Mouse (Mus musculus) hindlimb bud, embryonic 11.5 days (tissue): ENCODE data around the gene Dynlt1b.
"Not testable (repeated sequence)": the region's sequence is repeated elsewhere in the genome, so short reads cannot be mapped to it uniquely, and the experiment has no call there.

Experiments used
- DNase-seq: peaks from one replicate; pipeline ENCODE4 v3.0.0-alpha.2; 2012; ENCODE audit warnings: low read depth, low spot score; ENCODE audit errors: extremely low spot score

The Dynlt1b gene

DNA sequence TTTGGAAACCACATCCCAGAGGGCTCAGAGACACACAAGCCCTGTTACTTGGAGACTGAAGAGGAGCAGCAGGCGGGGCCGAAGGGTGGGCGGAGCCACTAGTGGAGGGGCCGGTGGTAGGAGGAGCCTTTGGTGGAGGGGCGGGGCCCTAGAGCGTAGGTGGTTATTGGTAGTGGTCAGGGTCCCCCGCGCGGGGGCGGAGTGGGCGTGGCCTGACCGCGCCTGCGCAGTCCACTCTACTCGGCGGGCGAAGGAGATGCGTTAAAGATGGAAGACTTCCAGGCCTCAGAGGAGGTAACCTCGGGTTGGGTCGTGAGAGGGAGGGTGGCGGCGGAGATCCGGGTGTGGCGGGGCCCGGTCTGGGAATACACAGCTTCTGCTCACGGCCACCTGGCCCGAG lies at the start of gene Dynlt1b:
Gene Dynlt1b (plus strand): TSS at position 168 of the 400 bp plus-strand sequence.
- peak; percentile 90 for DNase-seq

DNA sequence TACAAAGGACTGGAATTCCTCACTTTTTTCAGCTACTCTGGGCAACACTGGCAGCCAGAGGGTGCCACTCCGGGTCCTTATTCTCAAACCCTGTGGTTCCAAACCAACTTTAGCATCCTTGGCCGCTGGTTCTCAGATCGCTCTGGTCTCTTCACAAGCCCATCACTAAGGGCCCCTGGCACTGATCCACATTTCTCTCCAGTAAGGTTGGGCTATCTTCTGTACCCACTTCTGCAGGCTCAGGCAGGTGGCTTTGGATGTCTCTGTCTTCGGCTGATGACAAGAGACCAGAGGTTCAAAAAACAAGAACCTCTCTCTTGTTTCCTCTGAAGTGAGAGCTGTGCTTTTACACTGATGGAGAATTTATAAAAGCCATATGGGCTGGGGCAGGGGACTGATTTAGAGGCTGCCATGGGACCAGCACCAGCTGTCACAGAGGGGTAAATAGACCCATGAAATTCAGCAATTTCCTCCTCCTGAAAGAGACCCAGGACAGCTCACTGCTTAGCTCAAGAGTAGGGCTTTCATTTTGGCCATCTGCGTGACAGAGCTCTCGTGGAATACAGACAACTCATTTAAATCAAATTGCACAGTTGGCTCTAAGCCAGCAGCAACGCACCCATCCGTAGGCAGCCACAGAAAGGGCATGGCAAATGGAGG lies 49.6 kb upstream of the Dynlt1b start:
- not testable (repeated sequence) for DNase-seq

DNA sequence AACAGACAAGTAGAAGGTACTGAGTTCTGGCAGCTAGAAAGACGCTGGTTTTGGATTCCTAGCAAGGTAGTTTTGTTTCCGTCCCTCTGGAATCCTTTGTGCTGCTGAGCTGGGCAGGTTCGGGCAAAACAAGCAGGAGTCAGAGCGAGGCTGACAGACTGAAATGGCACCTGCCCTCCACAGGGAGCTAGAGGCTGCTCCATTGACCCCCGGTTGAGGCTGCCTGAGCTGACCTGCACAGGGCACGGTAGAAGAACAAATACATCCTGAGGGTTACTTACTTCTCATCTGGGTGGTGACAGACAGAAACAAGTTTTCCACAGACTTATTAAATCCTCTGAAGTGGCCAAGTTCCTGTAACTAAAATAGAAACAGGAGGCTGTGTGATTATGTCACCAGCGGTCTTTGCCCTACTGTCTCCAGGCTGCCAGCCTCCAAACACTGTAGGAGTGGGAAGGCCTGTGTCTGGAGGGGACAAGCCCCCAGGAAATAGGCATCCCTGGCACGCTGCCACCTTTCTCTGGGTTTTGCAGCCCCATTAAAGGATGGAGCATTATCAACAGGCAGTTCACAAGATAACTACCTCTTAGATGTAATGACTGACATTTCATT lies 48.7 kb upstream of the Dynlt1b start:
- not testable (repeated sequence) for DNase-seq

DNA sequence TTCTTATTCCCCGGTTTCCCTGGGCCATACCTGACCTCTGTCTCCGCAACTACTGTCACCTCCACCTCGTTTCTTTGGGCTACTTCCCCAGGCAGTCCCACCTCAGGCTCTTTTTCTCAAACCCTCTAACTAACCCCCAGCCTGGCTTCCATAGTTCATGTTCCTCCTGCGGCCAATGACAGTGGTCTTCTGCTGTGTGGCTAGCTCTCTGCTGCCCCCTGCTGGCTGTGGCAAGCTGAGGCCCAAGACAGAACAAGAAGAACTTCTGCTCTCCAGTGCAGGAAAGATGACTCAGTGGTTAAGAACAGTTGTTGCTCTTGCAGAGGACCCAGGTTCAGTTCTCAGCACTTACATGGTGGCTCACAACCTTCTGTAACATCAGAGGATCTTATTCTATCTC lies 43.0 kb upstream of the Dynlt1b start:
- not testable (repeated sequence) for DNase-seq

DNA sequence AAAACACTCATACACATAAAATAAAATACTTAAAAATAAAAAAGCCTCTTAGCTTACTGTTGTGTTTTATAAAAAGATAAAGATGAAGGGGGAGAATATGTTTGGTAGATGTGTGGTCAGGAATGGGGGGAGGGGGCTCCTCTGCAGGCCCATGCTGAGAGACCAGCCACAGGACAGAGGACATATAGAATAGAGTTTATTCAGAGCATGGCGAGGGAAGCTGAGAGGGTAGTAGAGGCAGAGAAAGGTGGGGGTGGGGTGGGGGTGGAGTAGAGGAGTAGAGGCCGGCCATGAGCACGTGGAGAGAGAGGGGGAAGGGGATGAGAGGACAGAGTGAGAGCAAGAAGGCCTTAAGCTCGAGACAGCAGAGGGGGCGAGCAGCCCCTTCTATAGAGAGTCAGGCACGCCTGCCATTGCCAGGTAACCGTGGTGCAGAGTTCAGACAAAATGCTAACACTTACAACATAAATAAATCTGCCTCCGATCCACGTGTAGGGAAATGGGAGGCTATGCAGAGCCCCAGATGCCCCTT lies 42.5 kb upstream of the Dynlt1b start:
- DNase-seq = not testable (repeated sequence)

DNA sequence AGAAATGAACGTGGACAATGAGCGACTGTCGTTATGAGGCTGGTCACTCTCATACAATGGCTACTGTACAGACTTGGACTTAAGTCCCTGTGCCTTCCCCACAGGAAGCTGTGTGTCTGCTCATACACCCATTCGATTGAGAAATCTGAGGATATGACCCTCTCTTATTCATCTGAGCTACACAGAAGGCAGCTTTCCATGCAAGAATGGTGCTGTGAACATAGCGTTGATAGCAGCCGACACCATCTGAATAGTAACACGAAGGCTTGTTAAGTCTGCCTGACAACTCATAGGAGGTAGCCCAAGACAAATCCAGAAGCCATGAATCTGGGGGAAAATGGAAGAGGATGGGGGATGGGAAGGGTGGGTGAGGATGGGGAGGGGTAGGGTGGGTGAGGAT lies 40.4 kb upstream of the Dynlt1b start:
- DNase-seq = not testable (repeated sequence)

DNA sequence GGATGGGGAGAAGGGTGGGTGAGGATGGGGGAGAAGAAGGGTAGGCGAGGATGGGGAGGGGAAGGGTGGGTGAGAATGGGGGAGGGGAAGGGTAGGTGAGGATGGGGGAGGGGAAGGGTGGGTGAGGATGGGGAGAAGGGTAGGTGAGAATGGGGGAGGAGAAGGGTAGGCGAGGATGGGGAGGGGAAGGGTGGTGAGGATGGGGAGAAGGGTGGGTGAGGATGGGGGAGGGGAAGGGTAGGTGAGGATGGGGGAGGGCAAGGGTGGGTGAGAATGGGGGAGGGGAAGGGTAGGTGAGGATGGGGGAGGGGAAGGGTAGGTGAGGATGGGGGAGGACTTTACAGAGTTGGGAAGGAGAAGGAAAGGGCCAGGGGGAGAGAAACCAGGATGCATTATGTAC lies 39.2 kb upstream of the Dynlt1b start:
- not testable (repeated sequence) for DNase-seq

DNA sequence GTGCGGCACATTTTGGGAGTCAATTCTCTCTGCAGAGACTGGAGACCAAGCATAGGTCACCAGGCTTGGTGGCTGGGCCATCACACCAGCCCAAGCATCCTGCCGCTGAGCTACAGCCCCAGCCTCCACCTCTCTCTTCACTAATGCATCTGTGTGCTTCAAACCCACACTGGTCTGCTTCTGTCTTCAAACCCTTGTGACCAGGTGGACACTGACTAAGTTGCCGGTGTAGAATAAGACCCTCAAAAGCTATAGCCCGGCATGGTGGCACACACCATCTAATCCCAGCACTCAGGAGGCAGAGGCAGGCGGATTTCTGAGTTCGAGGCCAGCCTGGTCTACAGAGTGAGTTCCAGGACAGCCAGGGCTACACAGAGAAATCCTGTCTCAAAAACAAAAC lies 38.2 kb upstream of the Dynlt1b start:
- DNase-seq = not testable (repeated sequence)

DNA sequence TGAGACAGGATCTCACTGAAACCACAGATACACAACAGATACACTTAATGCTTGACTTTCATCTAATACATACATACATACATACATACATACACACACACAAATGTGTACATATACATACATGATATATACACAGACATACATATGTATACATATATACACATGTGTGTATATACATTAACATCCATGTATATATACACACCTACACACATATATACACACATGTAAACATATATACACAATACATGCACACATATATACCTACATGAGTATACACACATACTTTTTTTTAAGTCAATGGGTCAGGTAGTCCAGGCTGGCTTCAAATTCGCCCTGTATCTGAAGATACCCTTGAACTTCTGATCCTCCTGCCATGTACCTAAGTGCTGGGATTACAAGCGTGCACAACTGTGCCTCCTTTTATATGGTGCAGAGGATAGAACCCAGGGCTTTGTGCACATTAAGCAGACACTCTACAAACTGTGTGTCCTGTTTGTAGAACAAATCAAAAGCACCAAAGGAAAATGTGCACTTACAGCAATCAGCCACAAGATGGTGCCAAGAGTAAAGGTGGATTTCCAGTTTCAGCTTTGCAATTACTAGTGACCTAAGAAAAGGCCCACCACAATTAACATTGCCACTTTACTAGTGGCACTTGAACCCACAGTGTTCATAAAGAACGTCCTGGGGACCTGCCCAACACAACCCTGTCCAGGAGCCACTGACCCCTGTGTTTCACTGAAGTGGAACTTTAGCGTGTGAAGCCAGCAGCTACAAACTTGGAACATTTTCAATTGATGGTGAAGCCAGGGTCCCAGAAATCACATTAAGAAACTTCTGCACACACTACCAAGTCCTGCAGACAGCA lies 37.2 kb upstream of the Dynlt1b start:
- DNase-seq = not testable (repeated sequence)

DNA sequence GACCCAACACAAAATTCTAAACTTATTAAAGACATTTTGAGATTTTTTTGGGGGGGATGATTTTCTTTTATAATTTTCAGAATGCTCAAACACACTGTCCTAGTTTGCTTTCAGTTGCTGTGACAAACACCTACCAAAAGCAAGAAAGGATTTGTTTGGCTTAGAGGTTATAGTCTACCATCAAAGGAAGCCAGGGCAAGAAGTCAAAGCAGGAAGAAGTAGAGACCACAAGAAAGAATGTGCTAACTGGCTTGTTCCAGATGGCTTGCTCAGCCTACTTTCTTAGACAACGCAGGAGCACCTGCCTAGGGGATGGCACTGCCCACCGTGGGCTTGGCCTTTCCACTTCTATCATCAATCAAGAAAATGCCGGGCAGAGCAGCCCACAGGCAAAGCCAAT lies 31.8 kb upstream of the Dynlt1b start:
- not testable (repeated sequence) for DNase-seq

DNA sequence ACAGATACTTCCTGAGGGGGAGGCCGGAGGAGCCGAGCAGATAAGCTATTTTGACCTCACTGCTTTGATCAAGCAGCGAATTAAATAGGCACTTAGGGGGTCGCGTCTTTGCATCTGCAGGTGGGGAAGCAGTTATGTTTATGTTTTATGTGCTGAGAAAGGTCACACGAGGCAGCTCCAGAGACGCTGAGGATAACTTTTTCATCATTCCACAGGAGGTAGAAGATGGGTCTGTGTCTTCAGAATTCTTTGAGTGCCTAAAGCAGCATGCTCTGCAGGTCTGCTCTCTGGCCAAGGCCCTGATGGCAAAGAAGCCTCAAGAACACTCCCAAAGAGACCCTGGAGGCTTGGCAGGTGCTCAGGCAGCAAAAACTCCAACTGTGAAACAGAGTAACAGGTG lies 31.1 kb upstream of the Dynlt1b start:
- not testable (repeated sequence) for DNase-seq

DNA sequence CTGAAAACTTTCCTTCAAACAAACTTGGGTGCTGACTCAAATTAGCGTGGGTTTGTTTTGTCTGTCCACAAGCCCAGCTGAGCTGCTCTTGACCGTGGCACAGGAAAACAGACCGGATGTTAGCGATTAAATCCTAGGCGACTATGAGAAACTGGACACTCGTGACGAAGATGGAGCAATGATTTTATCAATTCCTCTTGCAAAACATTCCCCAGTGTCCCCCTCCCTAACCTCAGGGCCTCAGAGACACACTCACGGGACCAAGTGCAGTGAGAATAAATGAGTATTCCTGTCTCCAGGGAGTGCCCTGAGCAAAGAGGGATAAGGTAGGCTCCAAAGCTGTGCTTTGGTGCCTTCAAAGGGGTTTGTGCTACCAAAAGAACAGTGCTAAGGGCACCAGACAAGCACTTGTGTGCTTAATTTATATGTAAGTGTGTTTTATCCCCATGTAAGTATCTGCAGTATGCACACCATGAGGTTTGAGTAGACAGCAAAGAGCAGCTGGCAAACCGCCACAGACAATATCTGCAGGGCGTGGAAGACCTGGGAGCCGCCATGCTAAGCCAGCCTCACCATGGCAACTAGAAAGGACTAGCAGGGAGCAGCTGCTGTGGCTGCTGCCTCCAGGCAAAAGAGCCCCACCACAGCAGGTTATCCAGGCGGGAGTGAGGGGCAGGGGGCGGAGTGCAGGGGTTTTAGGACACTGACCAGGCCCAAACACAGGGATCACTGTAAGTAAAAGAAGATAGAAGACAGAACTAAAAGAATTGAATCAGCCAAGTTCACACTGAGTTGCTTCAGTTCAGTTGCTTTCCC lies 30.4 kb upstream of the Dynlt1b start:
- not testable (repeated sequence) for DNase-seq

DNA sequence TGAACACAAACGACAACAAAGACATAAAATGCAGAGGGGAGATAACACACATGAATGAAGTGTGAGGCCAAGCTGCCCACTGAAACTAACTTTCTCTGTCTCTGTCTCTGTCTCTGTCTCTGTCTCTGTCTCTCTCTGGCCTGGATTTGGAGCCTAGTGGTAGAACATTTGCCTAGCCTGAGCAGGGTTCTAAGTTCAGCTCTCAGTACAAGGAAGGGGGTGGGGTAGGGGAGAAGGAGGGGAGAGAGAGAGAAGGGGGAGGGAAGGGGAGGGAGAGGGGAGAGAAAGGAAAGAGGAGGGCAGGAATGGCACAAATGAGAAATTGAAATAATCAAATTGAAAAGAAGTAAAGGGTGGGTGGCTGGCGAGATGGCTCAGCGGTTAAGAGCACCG lies 29.8 kb upstream of the Dynlt1b start:
- DNase-seq = not testable (repeated sequence)

DNA sequence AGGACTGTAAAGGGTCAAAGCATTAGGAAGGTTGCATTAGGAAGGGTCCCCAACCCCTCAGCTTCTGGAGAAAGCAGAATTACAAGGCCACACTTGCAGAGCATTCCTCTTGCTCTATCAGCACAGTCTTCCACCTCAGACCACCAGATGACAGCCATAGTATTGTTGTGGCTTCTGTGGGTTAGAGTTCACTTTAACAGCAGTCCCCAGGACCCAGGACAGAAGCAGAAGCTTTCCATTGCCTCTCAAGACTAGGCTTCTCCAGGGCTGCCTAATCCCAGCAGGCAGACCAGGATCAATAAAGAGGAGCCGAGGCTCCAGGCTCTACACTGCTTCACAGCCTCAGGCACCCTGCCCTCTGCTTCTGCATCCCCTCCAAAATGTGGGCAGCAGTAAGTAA lies 25.4 kb upstream of the Dynlt1b start:
- DNase-seq = not testable (repeated sequence)

DNA sequence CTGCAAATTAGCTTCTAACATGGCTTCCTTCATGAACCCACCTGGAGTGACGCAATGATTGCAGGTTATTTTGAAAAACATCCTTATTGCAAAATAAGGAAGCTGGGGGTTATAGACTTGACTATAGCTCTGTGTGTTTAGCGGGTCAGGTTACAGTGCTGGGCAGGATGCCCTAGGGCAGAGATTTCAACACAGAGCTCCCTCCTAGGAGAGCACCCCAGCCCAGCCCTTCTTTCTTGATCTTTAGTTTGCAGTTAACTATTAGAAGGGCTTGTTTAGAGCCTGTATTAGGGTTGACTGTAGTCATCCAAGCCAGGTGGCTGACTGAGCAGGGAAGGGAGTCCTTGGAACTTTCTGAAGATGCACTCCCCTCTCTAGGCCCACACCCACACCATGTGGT lies 22.9 kb upstream of the Dynlt1b start:
- not testable (repeated sequence) for DNase-seq

DNA sequence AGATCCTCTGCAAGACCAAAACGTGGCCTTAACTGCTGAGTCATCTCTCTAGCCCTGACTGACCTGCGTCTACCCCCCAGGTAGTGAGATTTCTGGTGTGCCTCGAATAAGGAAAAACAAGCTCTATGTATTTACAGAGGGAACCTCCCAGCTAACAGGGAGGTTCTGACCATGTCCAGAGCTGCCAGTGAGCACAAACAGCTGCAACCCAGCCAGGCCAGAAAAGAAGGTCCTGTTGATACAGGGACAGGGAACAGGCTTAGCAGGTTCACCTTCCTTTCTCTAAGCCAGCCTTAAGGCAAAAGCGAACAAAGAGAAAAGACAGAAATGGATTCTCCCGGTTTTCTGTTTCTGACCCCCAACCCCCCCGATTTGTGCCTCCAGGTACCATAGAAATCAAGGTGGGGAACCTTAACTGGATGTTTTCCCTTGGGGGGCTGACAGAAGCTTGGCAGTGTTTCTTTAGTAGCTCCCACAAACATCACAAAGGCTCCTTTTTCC lies 19.1 kb upstream of the Dynlt1b start:
- DNase-seq = not testable (repeated sequence)

DNA sequence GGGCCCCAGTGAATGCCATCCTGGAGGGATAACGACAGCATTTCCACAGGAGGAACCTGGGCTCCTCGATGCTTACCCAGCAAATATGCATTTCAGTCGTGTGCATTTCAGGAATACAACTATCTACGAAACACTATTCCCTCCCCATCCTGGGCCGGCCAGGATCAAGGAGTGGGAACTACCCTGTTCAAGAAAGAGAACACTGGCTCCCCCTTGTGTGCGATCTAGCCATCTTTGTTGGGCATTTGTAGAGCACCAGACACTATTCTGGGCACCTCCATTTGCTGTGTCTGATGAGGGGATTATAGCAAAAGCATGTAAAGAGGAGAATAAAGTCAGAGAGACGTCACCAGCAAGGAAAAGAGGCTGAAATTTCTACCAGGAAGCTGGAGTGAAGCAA lies 12.8 kb upstream of the Dynlt1b start:
- DNase-seq = not testable (repeated sequence)

DNA sequence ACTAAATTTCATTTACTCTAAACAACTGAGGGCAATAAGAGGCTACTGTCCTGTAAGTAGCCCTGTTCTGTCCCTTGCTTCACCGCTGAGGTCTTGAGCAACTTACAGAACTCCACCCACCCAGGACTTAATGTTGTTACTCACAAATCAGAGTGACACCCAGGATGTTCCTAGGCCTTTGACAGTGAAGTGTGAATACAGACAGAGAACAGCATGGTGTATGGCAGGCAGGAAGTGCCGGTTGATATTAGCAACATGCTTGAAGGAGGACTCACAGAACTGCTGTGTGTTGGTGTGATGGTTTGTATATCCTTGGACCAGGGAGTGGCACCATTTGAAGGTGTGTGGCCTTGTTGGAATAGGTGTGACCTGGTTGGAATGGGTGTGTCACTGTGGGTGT lies 9.4 kb upstream of the Dynlt1b start:
- DNase-seq = not testable (repeated sequence)

DNA sequence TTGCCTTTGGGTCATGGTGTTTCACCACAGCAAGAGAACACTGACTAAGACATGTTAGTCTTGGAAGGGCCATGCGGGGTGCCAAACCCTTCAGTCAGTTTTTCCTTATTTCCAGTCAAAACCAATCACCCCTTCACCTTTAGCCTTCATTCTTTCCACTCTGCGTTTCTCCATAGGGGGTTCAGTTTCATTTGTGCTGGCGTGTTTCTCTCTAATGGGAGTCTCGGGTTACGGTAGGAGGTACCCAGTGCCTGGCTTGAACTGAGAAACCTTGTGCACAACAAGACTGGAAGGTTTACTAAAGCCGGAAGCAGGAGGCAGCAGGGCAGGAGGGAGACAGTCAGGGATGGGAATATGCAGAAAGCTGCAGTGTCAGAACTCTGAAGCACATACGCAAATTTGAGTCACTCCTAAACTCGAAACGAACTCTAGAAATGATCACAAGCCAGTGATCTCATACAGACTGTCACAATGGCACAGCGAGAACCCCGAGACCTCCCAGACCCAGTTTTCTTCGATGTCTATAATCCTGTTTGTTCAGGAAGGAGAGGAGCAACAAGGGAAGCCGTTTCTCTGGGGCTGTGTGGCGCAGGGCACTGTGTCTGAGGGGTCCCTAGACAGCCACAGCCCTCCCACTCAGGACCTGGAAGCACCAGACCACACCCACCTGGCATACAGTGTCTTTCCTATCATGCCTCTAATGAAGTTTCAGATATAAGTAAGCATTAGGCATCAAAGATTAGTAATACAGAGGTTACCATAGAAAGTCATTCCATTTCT lies 8.2 kb upstream of the Dynlt1b start:
- DNase-seq = not testable (repeated sequence)

DNA sequence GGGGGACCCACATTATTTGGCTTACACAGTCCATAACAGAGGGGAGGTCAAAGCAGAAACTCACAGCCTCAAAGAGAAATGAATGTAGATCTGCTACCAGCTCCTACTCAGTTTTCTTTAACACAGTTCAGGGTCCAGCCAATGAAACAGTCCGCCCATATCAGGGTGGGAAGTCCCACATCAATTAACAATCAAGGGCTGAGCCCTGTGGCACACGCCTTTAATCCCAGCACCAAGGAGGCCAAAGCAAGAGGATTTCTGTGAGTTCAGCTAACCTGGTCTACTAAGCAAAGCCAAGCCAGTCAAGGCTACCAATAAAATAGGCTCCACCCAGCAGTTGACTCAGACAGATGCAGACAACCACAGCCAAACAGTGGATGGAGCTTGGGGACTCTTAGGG lies 7.5 kb upstream of the Dynlt1b start:
- DNase-seq = not testable (repeated sequence)
